Mouse (Mus musculus) c-Kit-positive CD71-negative TER-119-negative erythroid progenitor cells, embryonic 14.5 days (primary cell): ENCODE measurements around the gene Polk.
A peak's percentile ranks its signal among the peaks of the same experiment; 100 is the strongest.

Source experiments
- DNase-seq: peaks from one replicate; pipeline ENCODE4 v3.0.0-alpha.2; 2013; ENCODE audit warnings: low read depth

Polk gene

GRCm38 (mm10) chr13:96528776-96529175 is 13.6 kb downstream of the Polk start:
- no peak for DNase-seq

GRCm38 (mm10) chr13:96527856-96528255 is 14.5 kb downstream of the Polk start:
- no peak for DNase-seq

GRCm38 (mm10) chr13:96527022-96527421 is 15.4 kb downstream of the Polk start:
- DNase-seq, result no peak

GRCm38 (mm10) chr13:96521294-96521693 is 21.1 kb downstream of the Polk start:
- DNase-seq, result no peak

- no peak for DNase-seq
Measured at GRCm38 (mm10) chr13:96517335-96517734, 25.0 kb downstream of the Polk start.

GRCm38 (mm10) chr13:96516249-96516648 is 26.1 kb downstream of the Polk start:
- DNase-seq, result no peak

- no peak for DNase-seq
Measured at GRCm38 (mm10) chr13:96514154-96514942, 28.0 kb downstream of the Polk start.

- no peak for DNase-seq
Measured at GRCm38 (mm10) chr13:96511893-96512292, 30.5 kb downstream of the Polk start.

GRCm38 (mm10) chr13:96511262-96511661 is 31.1 kb downstream of the Polk start:
- no peak for DNase-seq

- peak; percentile 72 for DNase-seq
Measured at GRCm38 (mm10) chr13:96510635-96511034, 31.7 kb downstream of the Polk start.

- DNase-seq, result no peak
Measured at GRCm38 (mm10) chr13:96507541-96507940, 34.8 kb downstream of the Polk start.

GRCm38 (mm10) chr13:96506313-96506712 is 36.1 kb downstream of the Polk start:
- no peak for DNase-seq

GRCm38 (mm10) chr13:96505661-96506060 is 36.7 kb downstream of the Polk start:
- DNase-seq, result no peak

GRCm38 (mm10) chr13:96499891-96500290 is 42.5 kb downstream of the Polk start:
- no peak for DNase-seq

- DNase-seq, result no peak
Measured at GRCm38 (mm10) chr13:96496630-96497029, 45.7 kb downstream of the Polk start.

GRCm38 (mm10) chr13:96490433-96490832 is 51.9 kb downstream of the Polk start, which contains the start of gene Gm17622:
TSS of gene Gm17622 (plus strand) at chr13:96490733.
- no peak for DNase-seq

- no peak for DNase-seq
Measured at GRCm38 (mm10) chr13:96487968-96488367, 54.4 kb downstream of the Polk start.

- DNase-seq, result no peak
Measured at GRCm38 (mm10) chr13:96487230-96487629, 55.1 kb downstream of the Polk start.

GRCm38 (mm10) chr13:96478991-96479390 is 63.4 kb downstream of the Polk start:
- no peak for DNase-seq

GRCm38 (mm10) chr13:96477226-96477625 is 65.2 kb downstream of the Polk start:
- no peak for DNase-seq

GRCm38 (mm10) chr13:96470957-96471356 is 71.4 kb downstream of the Polk start, which contains the start of gene Ankdd1b:
TSS of gene Ankdd1b (minus strand) at chr13:96471198.
- no peak for DNase-seq

GRCm38 (mm10) chr13:96470556-96470955 is 71.8 kb downstream of the Polk start:
- no peak for DNase-seq

- DNase-seq, result no peak
Measured at GRCm38 (mm10) chr13:96468678-96469077, 73.7 kb downstream of the Polk start.

- DNase-seq, result no peak
Measured at GRCm38 (mm10) chr13:96465315-96465714, 77.1 kb downstream of the Polk start.
